Mouse (Mus musculus): ENCODE measurements at regions not wholly inside any gene's neighbourhood (a gene's known extent, or its start where the extent isn't known, plus 50 kb on each side); places are given as distances from the start of the nearest gene placed in this dataset.

DNA sequence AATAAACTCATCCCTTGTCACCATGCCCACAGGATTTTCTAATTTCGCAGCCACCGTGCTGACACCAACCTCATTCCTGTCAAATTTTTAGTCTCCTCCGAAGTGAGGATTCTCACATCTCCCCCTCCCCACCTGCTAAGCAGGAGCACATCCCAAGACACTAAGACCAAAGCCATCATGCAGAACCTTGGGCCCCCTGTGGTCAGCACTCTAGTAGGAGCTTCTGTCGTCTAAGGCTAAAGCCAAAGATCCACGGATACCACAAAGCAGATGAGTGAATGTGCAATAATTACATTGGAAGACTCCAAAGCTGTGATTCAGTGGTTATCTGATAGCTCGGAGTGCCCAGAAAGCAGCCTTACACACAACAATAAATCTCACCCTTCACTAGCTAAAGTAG is 283.5 kb downstream of the Basp1 start:
- no peak for TF ChIP-seq CTCF (IDR thresholded peaks at IDR 0.05)
- TF ChIP-seq POLR2A (IDR thresholded peaks at IDR 0.05; ENCODE audit: insufficient read depth, low read depth, low read length), result no peak
- TF ChIP-seq EP300 (IDR thresholded peaks at IDR 0.05; ENCODE audit: insufficient read depth, low read depth, low read length), result no peak
